Mouse (Mus musculus) heart, adult 10 weeks (tissue): ENCODE results near the gene Agtr1a. TPM values are rescaled to one million over a fixed set of nuclear protein-coding genes. Genes with fewer than 3 reads are reported as not detected.

ENCODE experiments used
- polyA plus RNA-seq: library from polyadenylated mRNA; stranded (reverse); fragments of 350-450 nt; fragmentation: Illumina TruSeq; extraction: RNeasy Lipid Tissue Mini Kit (QIAGEN cat#74804); gene quantifications from one replicate; pipeline ENCODE4 v1.2.3, GENCODE M21; 2014; ENCODE audit warnings: low read depth, low replicate concordance

Gene Agtr1a
- polyA plus RNA-seq = 38.4 TPM

GRCm38 (mm10) chr13:30336148-30336801 lies at the start of gene Agtr1a:
Gene Agtr1a (plus strand): TSS chr13:30336441.

Other genes with a start within 250 kb of the Agtr1a start
- gene Mboat1, start 200.0 kb upstream of the Agtr1a start, polyA plus RNA-seq = 1.1 TPM
- gene Uqcrfs1, start 208.9 kb downstream of the Agtr1a start, polyA plus RNA-seq = 1,227 TPM